Mouse (Mus musculus): Measurements from ENCODE around the gene Krt32. TPM values are rescaled to one million over a fixed set of nuclear protein-coding genes. Genes with fewer than 3 reads are reported as not detected.

Gene Krt32
- not detected in 2 replicates for polyA plus RNA-seq (2016; fragmentation: Nextera tagmentation; extraction: Ambion mirVana)

DNA sequence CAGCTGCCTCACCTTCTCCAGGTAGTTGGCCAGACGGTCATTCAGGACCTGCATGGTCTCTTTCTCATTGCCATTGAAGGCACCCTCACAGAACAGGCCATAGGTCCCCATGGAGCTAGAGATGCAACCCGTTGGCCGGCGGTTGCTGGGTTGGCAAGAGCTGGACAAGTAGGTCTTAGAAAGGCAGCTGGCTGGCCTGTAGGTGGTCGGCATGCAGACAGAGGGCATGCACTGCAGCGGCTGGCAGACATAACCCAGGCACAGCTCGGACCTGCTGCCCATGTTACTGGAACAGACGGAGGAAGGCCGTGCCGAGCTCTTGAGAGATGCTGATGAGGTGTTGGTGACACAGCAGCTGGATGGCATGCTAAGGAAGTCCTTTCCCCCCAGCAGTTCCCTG is at the start of gene Krt32:
Krt32 (minus strand) TSS at position 366 of the 400 bp plus-strand sequence.
- Histone ChIP-seq H3K4me3 (no peak within 1 kb of the TSS), H3K27me3 (ENCODE audit: insufficient read depth, poor library complexity, severe bottlenecking) (peaks cover 6% of the 10 kb centered on the region; the same call in 1 of the 2 replicates), H3K9me3 (no peaks in the 10 kb centered on the region), H3K36me3 (no peaks in the 10 kb centered on the region), H3K4me1 (no peaks in the 10 kb centered on the region), H3K27ac (no peak within 1 kb of the TSS)
- DNase-seq (ENCODE audit: low spot score), result no peak
- 81% methylated on average over 10 of the region's 10 CpGs for WGBS

DNA sequence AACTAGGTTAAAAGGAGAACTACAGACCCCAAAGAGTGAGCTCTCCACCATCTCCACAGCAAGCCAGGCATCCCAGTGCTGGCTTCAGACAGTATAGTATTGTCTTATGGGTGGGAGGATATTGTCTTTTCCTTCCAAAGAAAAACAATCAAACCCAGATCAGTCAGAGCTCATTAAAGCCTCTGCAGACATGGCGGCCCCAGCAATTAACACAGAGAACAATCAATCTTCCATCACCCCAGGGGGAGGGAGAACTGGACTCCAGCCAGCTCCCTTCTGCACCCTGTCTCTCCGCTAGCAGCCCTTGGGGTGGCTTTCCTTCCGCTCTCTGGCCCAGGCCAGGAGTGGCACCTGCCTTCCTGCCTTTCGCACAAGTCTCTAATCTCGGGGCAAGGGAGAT is 49.7 kb upstream of the Krt32 start:
- Histone ChIP-seq H3K4me1 (peaks cover 31% of the 10 kb centered on the region), H3K4me3 (no peak overlapping the region), H3K36me3 (peaks cover 15% of the 10 kb centered on the region), H3K27ac (no peak overlapping the region), H3K9me3 (no peaks in the 10 kb centered on the region), H3K27me3 (ENCODE audit: insufficient read depth, poor library complexity, severe bottlenecking) (peaks cover 37% of the 10 kb centered on the region; the same call in 1 of the 2 replicates)
- 56% methylated on average over 5 of the region's 5 CpGs for WGBS
- no peak for DNase-seq (ENCODE audit: low spot score)

GRCm38 (mm10) chr11:100136559-100136958 is 48.5 kb upstream of the Krt32 start:
- Histone ChIP-seq H3K27me3 (ENCODE audit: insufficient read depth, poor library complexity, severe bottlenecking) (peaks cover 48% of the 10 kb centered on the region; the same call in 1 of the 2 replicates), H3K36me3 (peaks cover 7% of the 10 kb centered on the region), H3K4me3 (no peak overlapping the region), H3K9me3 (no peaks in the 10 kb centered on the region), H3K4me1 (peaks cover 36% of the 10 kb centered on the region), H3K27ac (no peak overlapping the region)
- no peak for DNase-seq (ENCODE audit: low spot score)
- WGBS, result 8% methylated on average over 5 of the region's 5 CpGs

GRCm38 (mm10) chr11:100135731-100136130 is 47.7 kb upstream of the Krt32 start, which contains the start of gene Krt15:
Krt15 (minus strand) TSS chr11:100135928.
- Histone ChIP-seq H3K9me3 (no peaks in the 10 kb centered on the region), H3K27me3 (ENCODE audit: insufficient read depth, poor library complexity, severe bottlenecking) (peaks cover 48% of the 10 kb centered on the region; the same call in 1 of the 2 replicates), H3K4me3 (no peak within 1 kb of the TSS), H3K36me3 (no peaks in the 10 kb centered on the region), H3K27ac (no peak within 1 kb of the TSS), H3K4me1 (peaks cover 36% of the 10 kb centered on the region)
- WGBS, result 54% methylated on average over 7 of the region's 7 CpGs
- no peak for DNase-seq (ENCODE audit: low spot score)

- no peak overlapping the region for H3K4me3 ChIP-seq
- H3K9me3 ChIP-seq, result no peaks in the 10 kb centered on the region
- peaks cover 23% of the 10 kb centered on the region for H3K4me1 ChIP-seq
- DNase-seq (ENCODE audit: low spot score), result no peak
- WGBS, result 76% methylated on average over 7 of the region's 7 CpGs
- no peaks in the 10 kb centered on the region for H3K36me3 ChIP-seq
- H3K27ac ChIP-seq, result no peak overlapping the region
- H3K27me3 ChIP-seq (ENCODE audit: insufficient read depth, poor library complexity, severe bottlenecking), result peaks cover 17% of the 10 kb centered on the region; the same call in 1 of the 2 replicates
These were observed 36.9 kb upstream of the Krt32 start for GRCm38 (mm10) chr11:100124901-100125300.

- H3K4me1 ChIP-seq, result peaks cover 27% of the 10 kb centered on the region
- no peaks in the 10 kb centered on the region for H3K36me3 ChIP-seq
- H3K4me3 ChIP-seq, result no peak within 1 kb of the TSS
- DNase-seq (ENCODE audit: low spot score), result no peak
- WGBS, result 81% methylated on average over 3 of the region's 3 CpGs
- H3K27ac ChIP-seq, result no peak within 1 kb of the TSS
- peaks cover 26% of the 10 kb centered on the region; the same call in 1 of the 2 replicates for H3K27me3 ChIP-seq (ENCODE audit: insufficient read depth, poor library complexity, severe bottlenecking)
- no peaks in the 10 kb centered on the region for H3K9me3 ChIP-seq
These were observed 33.4 kb upstream of the Krt32 start, which contains the start of gene Krt13 for GRCm38 (mm10) chr11:100121466-100121865. Krt13 (minus strand) TSS chr11:100121566.

- DNase-seq (ENCODE audit: low spot score), result no peak
- H3K4me3 ChIP-seq, result no peak overlapping the region
- H3K27me3 ChIP-seq (ENCODE audit: insufficient read depth, poor library complexity, severe bottlenecking), result peaks cover 26% of the 10 kb centered on the region; the same call in 1 of the 2 replicates
- 57% methylated on average over 5 of the region's 5 CpGs for WGBS
- H3K4me1 ChIP-seq, result peaks cover 17% of the 10 kb centered on the region
- H3K36me3 ChIP-seq, result no peaks in the 10 kb centered on the region
- no peaks in the 10 kb centered on the region for H3K9me3 ChIP-seq
- H3K27ac ChIP-seq, result no peak overlapping the region
These were observed 32.3 kb upstream of the Krt32 start for GRCm38 (mm10) chr11:100120331-100120730.

GRCm38 (mm10) chr11:100113742-100114029 is 25.7 kb upstream of the Krt32 start:
- WGBS, result 64% methylated on average over 2 of the region's 2 CpGs

DNA sequence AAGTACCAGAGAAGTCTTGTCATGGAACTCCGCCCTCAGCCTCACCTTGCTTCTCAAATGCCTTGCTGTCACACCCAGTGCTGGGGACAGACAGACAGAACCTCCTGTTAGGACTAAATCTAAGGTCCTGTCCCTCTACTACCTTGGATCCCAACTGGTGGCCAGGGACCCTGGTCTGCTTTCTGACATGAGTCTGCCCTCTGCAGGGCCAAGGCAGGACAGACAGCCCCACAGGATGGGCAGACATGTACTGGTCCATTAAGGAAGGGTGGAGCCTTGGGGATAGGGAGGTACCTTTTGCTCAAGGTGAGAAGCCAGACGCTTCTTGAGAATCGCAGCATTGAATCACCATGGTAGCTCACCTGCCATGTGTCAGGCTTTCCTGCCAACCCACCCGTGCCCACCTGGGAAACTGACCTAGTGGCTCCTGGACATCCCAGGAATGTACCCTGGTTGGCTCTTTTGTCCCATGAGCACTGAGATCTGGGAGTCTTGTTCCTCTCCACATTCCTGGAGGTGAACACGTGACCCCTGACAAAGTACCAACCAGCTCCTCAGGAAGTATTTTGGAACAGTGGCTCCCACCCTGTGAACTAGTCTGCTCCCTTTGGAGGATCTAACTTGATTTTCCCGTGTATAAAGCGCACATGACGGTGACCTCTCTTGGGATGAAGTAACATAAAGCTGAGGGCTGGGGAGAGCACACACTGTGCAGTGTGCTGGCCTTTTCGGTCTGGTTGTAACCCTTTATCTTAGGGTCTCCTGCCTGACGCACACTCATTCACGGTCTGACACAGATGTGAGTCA is 25.1 kb upstream of the Krt32 start:
- DNase-seq (ENCODE audit: low spot score), result no peak
- Histone ChIP-seq H3K9me3 (no peaks in the 10 kb centered on the region), H3K4me1 (no peaks in the 10 kb centered on the region), H3K27ac (no peak overlapping the region), H3K4me3 (no peak overlapping the region), H3K27me3 (ENCODE audit: insufficient read depth, poor library complexity, severe bottlenecking) (no peaks in the 10 kb centered on the region; the same call in 1 of the 2 replicates), H3K36me3 (no peaks in the 10 kb centered on the region)
- WGBS, result 71% methylated on average over 11 of the region's 11 CpGs

More at GRCm38 (mm10) chr11:100113742-100114029, 25.7 kb upstream of the Krt32 start:
- H3K4me3 ChIP-seq, result no peak overlapping the region
- H3K27me3 ChIP-seq (ENCODE audit: insufficient read depth, poor library complexity, severe bottlenecking), result peaks cover 3% of the 10 kb centered on the region
- DNase-seq (ENCODE audit: low spot score), result no peak
- no peaks in the 10 kb centered on the region for H3K4me1 ChIP-seq
- H3K9me3 ChIP-seq, result no peaks in the 10 kb centered on the region
- no peaks in the 10 kb centered on the region for H3K36me3 ChIP-seq
- H3K27ac ChIP-seq, result no peak overlapping the region

DNA sequence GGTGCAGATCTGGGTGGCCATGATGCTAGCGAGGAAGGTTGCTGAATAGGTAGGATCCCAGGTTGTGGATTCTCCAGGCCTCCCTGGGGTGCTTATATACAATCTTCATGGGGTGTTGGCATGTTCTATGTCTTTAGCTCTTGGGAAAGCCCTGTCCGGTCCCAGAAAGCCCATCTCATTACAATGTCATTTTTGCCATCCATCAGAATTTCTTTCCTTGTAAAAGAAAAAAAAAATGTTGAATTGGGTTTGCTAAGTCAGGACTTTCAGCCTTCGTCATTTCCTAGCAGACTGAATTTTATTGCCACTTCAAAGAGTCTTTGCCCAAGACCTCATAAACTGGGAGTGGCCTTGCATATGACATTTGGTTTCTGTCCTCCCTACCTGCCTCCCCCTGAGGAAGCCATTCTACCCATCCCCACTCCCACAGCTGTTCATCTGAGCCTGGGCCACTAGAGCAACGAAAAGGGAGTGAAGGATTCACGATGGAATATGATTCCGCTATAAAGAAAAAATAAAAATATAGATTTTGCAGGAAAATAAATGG is 17.6 kb upstream of the Krt32 start, which contains the start of gene Krt36:
Krt36 (minus strand) TSS at position 51 of the 547 bp plus-strand sequence.
- DNase-seq (ENCODE audit: low spot score), result no peak
- Histone ChIP-seq H3K27ac (no peak within 1 kb of the TSS), H3K36me3 (no peaks in the 10 kb centered on the region), H3K4me1 (no peaks in the 10 kb centered on the region), H3K4me3 (no peak within 1 kb of the TSS), H3K27me3 (ENCODE audit: insufficient read depth, poor library complexity, severe bottlenecking) (peaks cover 8% of the 10 kb centered on the region), H3K9me3 (no peaks in the 10 kb centered on the region)
- WGBS, result 85% methylated on average over 6 of the region's 6 CpGs

DNA sequence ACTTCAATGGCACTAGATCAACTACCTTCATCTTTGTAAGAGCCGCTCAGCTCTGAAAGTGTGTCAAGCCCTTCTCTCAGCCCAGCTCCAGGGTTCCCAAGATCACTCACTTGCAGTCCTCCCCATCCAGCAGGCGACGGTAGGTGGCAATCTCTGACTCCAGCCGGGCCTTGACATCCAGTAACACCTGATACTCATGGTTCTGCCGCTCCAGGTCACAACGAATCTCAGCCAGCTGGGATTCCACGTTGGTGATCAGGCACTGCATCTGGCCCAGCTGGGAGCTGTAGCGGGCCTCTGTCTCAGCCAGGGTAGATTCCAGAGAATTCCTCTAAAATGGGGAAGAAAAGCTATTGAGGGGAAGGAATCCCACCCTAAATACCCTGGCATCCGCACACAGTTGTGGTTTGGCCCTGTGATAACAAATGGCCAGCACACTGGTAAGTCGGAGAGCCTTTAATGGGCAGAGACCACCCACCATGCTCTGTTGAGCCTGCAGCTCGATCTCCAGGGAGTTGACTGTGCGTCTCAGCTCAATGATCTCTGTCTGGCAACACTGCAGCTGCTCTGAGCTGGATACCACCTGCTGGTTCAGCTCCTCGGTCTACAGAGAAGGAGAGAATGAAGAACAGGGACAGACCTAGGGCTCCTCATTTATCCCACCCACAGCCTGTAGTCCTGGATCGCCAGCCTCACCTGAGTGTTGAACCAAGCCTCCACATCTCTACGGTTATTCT is 14.8 kb upstream of the Krt32 start:
- no peaks in the 10 kb centered on the region for H3K9me3 ChIP-seq
- no peak overlapping the region for H3K4me3 ChIP-seq
- H3K36me3 ChIP-seq, result no peaks in the 10 kb centered on the region
- 46% methylated on average over 15 of the region's 15 CpGs for WGBS
- H3K27ac ChIP-seq, result no peak overlapping the region; the same call in 1 of the 2 replicates
- H3K4me1 ChIP-seq, result peaks cover 10% of the 10 kb centered on the region
- no peak for DNase-seq (ENCODE audit: low spot score)
- H3K27me3 ChIP-seq (ENCODE audit: insufficient read depth, poor library complexity, severe bottlenecking), result peaks cover 8% of the 10 kb centered on the region

DNA sequence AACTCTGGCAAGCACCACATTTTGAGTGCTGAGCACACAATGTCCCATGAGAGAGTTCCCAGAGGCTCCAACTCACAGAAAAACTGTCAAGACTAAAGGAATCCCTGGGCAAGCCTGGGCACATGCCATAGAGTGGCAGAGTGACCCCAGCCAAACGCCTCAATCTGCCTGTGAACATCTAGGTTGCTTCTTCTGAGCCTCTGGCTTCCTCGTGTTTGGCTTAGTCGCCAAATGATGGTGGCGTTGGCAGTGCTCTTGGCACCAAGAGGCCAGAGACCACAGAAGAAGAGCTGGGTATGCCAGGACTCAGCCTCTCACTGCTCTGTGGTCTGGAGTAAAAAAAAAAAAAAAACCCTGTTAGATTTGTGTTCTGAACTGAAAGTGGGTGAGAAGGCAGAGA is 12.4 kb upstream of the Krt32 start:
- Histone ChIP-seq H3K27me3 (ENCODE audit: insufficient read depth, poor library complexity, severe bottlenecking) (peaks cover 14% of the 10 kb centered on the region), H3K4me1 (peaks cover 11% of the 10 kb centered on the region), H3K27ac (no peak overlapping the region), H3K4me3 (no peak overlapping the region), H3K36me3 (no peaks in the 10 kb centered on the region), H3K9me3 (no peaks in the 10 kb centered on the region)
- 81% methylated on average over 4 of the region's 4 CpGs for WGBS
- DNase-seq (ENCODE audit: low spot score), result no peak

Data from heart, embryonic 10.5 days (tissue).